Mouse (Mus musculus): ENCODE measurements at regions not wholly inside any gene's neighbourhood (a gene's known extent, or its start where the extent isn't known, plus 50 kb on each side); places are given as distances from the start of the nearest gene placed in this dataset.
A peak's percentile ranks its signal among the peaks of the same experiment; 100 is the strongest.

- no peak for DNase-seq (ENCODE audit: low spot score in 2 of 2)
- H3K27ac ChIP-seq = no peak overlapping the region
- no peak overlapping the region for H3K4me3 ChIP-seq
- TF ChIP-seq CTCF (conservative IDR thresholded peaks at IDR 0.05) = no peak
Observed at GRCm38 (mm10) chr13:94619511-94619910, 169.2 kb upstream of the Tbca start.

- Histone ChIP-seq H3K27ac (no peak overlapping the region), H3K4me3 (no peak overlapping the region)
- no peak for DNase-seq (ENCODE audit: low spot score in 2 of 2)
- TF ChIP-seq CTCF (conservative IDR thresholded peaks at IDR 0.05) = no peak
Observed at GRCm38 (mm10) chr13:94630055-94630454, 158.7 kb upstream of the Tbca start.

- no peak for TF ChIP-seq CTCF (conservative IDR thresholded peaks at IDR 0.05)
- no peak for DNase-seq (ENCODE audit: low spot score in 2 of 2)
- Histone ChIP-seq H3K27ac (no peak overlapping the region), H3K4me3 (no peak overlapping the region)
Observed at GRCm38 (mm10) chr13:94630685-94631084, 158.0 kb upstream of the Tbca start.

- no peak overlapping the region for H3K27ac ChIP-seq
- no peak overlapping the region for H3K4me3 ChIP-seq
- DNase-seq (ENCODE audit: low spot score in 2 of 2) = no peak
- TF ChIP-seq CTCF (conservative IDR thresholded peaks at IDR 0.05) = no peak
Observed at GRCm38 (mm10) chr13:94632730-94633129, 156.0 kb upstream of the Tbca start.

- DNase-seq (ENCODE audit: low spot score in 2 of 2) = no peak
- no peak overlapping the region for H3K27ac ChIP-seq
- TF ChIP-seq CTCF (conservative IDR thresholded peaks at IDR 0.05) = no peak
- H3K4me3 ChIP-seq = no peak overlapping the region
Observed at GRCm38 (mm10) chr13:94640336-94640735, 148.4 kb upstream of the Tbca start.

- peak overlapping the region; percentile 10; the same call in 1 of the 2 replicates for H3K4me3 ChIP-seq
- no peak for TF ChIP-seq CTCF (conservative IDR thresholded peaks at IDR 0.05)
- peak; percentile 3 to 9 for DNase-seq (ENCODE audit: low spot score in 2 of 2)
- H3K27ac ChIP-seq = peak overlapping the region; percentile 52; the same call in 1 of the 2 replicates
Observed at GRCm38 (mm10) chr13:94645241-94646206, 143.2 kb upstream of the Tbca start.

- Histone ChIP-seq H3K4me3 (no peak overlapping the region), H3K27ac (no peak overlapping the region)
- TF ChIP-seq CTCF (conservative IDR thresholded peaks at IDR 0.05) = no peak
- DNase-seq (ENCODE audit: low spot score in 2 of 2) = no peak
Observed at GRCm38 (mm10) chr13:94646326-94646725, 142.4 kb upstream of the Tbca start.

GRCm38 (mm10) chr13:94646781-94647555 lies 141.7 kb upstream of the Tbca start:
- H3K4me3 ChIP-seq = no peak overlapping the region
- DNase-seq (ENCODE audit: low spot score in 2 of 2) = no peak
- H3K27ac ChIP-seq = no peak overlapping the region
- no peak for TF ChIP-seq CTCF (conservative IDR thresholded peaks at IDR 0.05)

GRCm38 (mm10) chr13:94647566-94647965 lies 141.1 kb upstream of the Tbca start:
- TF ChIP-seq CTCF (conservative IDR thresholded peaks at IDR 0.05) = no peak

GRCm38 (mm10) chr13:94650951-94651350 lies 137.8 kb upstream of the Tbca start:
- Histone ChIP-seq H3K4me3 (no peak overlapping the region), H3K27ac (no peak overlapping the region)
- DNase-seq (ENCODE audit: low spot score in 2 of 2) = no peak
- TF ChIP-seq CTCF (conservative IDR thresholded peaks at IDR 0.05) = no peak

More at GRCm38 (mm10) chr13:94647566-94647965, 141.1 kb upstream of the Tbca start:
- Histone ChIP-seq H3K4me3 (no peak overlapping the region), H3K27ac (no peak overlapping the region)
- no peak for DNase-seq (ENCODE audit: low spot score in 2 of 2)

GRCm38 (mm10) chr13:94667604-94668003 lies 121.1 kb upstream of the Tbca start:
- TF ChIP-seq CTCF (conservative IDR thresholded peaks at IDR 0.05) = no peak
- no peak for DNase-seq (ENCODE audit: low spot score in 2 of 2)
- H3K27ac ChIP-seq = no peak overlapping the region
- H3K4me3 ChIP-seq = no peak overlapping the region

GRCm38 (mm10) chr13:94668276-94668675 lies 120.4 kb upstream of the Tbca start:
- no peak overlapping the region for H3K27ac ChIP-seq
- DNase-seq (ENCODE audit: low spot score in 2 of 2) = no peak
- H3K4me3 ChIP-seq = no peak overlapping the region
- TF ChIP-seq CTCF (conservative IDR thresholded peaks at IDR 0.05) = no peak

- no peak for DNase-seq (ENCODE audit: low spot score in 2 of 2)
- TF ChIP-seq CTCF (conservative IDR thresholded peaks at IDR 0.05) = no peak
Observed at GRCm38 (mm10) chr13:94669106-94669683, 119.5 kb upstream of the Tbca start.

More at GRCm38 (mm10) chr13:94669106-94669683, 119.5 kb upstream of the Tbca start:
- no peak overlapping the region for H3K27ac ChIP-seq
- no peak overlapping the region for H3K4me3 ChIP-seq
